Mouse (Mus musculus) heart, adult 9 months (tissue): ENCODE measurements around the gene Zswim1.

Experiments used
- DNase-seq, 2 experiments: peaks; one replicate each; pipeline ENCODE4 v3.0.0; 2022; ENCODE audit warnings: low spot score in 2 of 2

Zswim1 gene

GRCm38 (mm10) chr2:164822636-164823165 is at the start of gene Zswim1:
Gene Zswim1 (plus strand): TSS chr2:164822686.
- DNase-seq = peak; percentile 99

GRCm38 (mm10) chr2:164773229-164773988 is 49.1 kb upstream of the Zswim1 start:
- DNase-seq = no peak

- no peak for DNase-seq
Observed at GRCm38 (mm10) chr2:164773989-164774364, 48.5 kb upstream of the Zswim1 start.

GRCm38 (mm10) chr2:164776130-164776529 is 46.4 kb upstream of the Zswim1 start:
- DNase-seq = no peak

- DNase-seq = no peak
Observed at GRCm38 (mm10) chr2:164776801-164777200, 45.7 kb upstream of the Zswim1 start.

GRCm38 (mm10) chr2:164777246-164778014 is 45.1 kb upstream of the Zswim1 start:
- no peak for DNase-seq

GRCm38 (mm10) chr2:164778015-164778287 is 44.5 kb upstream of the Zswim1 start:
- no peak for DNase-seq

GRCm38 (mm10) chr2:164778809-164779208 is 43.7 kb upstream of the Zswim1 start:
- DNase-seq = no peak

GRCm38 (mm10) chr2:164779481-164780086 is 42.9 kb upstream of the Zswim1 start, which contains the start of gene Tnnc2:
Gene Tnnc2 (minus strand): TSS chr2:164779967.
- DNase-seq = no peak

GRCm38 (mm10) chr2:164781876-164782275 is 40.6 kb upstream of the Zswim1 start:
- no peak for DNase-seq

- DNase-seq = no peak
Observed at GRCm38 (mm10) chr2:164783926-164784581, 38.4 kb upstream of the Zswim1 start.

- no peak for DNase-seq
Observed at GRCm38 (mm10) chr2:164784869-164785420, 37.5 kb upstream of the Zswim1 start.

- peak; percentile 94 to 95 for DNase-seq
Observed at GRCm38 (mm10) chr2:164785481-164786387, 36.8 kb upstream of the Zswim1 start, which contains the start of gene Snx21. Gene Snx21 (plus strand): TSS chr2:164785823.

GRCm38 (mm10) chr2:164786388-164786885 is 36.0 kb upstream of the Zswim1 start:
- DNase-seq = peak in 1 of 2 experiments; percentile 41

GRCm38 (mm10) chr2:164787032-164787431 is 35.5 kb upstream of the Zswim1 start:
- no peak for DNase-seq

GRCm38 (mm10) chr2:164787779-164788178 is 34.7 kb upstream of the Zswim1 start:
- no peak for DNase-seq

GRCm38 (mm10) chr2:164788411-164788810 is 34.1 kb upstream of the Zswim1 start:
- no peak for DNase-seq

GRCm38 (mm10) chr2:164790451-164790850 is 32.0 kb upstream of the Zswim1 start:
- no peak for DNase-seq

GRCm38 (mm10) chr2:164791841-164792261 is 30.6 kb upstream of the Zswim1 start:
- no peak for DNase-seq
